Mouse (Mus musculus): ENCODE data around the gene Shroom1. TPM values are rescaled to one million over a fixed set of nuclear protein-coding genes. Genes with fewer than 3 reads are reported as not detected.

The Shroom1 gene
- polyA plus RNA-seq, 1 experiment from 2014 or later = 4.1 TPM

DNA sequence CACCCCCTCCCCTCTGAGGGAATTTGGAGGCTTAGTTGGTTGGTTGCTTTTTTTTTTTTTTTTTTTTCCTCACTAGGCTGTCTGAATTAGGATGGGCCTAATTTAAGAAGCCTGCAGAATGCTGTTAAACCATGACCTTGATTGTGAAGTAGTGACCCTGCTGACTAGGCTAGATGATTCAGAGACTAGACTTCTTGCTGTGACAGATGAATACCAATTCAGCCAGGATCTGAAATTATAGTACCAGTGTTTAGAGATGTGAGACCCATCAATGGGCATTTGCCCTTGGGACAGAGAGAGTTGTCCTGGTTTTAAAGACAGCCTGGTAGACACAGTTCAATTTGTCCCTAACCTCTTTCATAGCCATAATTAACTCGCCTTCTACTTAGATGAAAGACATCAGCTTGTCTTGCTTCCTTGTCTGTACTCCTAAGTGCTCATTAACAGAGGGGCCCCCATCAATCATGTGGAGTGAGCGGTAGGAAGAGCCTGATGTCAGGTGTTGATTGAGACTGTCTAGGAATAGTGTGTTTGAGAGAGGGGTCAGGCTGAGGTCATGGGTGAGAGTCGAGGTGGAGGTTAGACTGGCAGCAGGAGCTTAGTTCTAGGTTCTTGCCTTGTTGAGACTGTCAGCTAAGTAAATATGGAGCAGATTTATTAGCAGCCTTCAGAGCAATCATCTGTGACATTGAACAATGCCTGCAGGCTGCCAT is 36.4 kb downstream of the Shroom1 start:
- Histone ChIP-seq H3K9ac (ENCODE audit: low read depth, low read length) (no peak overlapping the region), H3K27ac (ENCODE audit: low read length) (no peak overlapping the region), H3K4me3 (ENCODE audit: low read depth, low read length) (no peak overlapping the region), H3K4me2 (ENCODE audit: low read depth, low read length) (no peak overlapping the region), H3K9me3 (replicated peaks; ENCODE audit: control insufficient read depth, low read length) (no peaks in the 10 kb centered on the region), H3K27me3 (ENCODE audit: control insufficient read depth, insufficient read depth, low read depth, low read length) (no peaks in the 10 kb centered on the region), H3K36me3 (ENCODE audit: control insufficient read depth, insufficient read depth) (no peaks in the 10 kb centered on the region), H3K4me1 (ENCODE audit: control insufficient read depth, low read depth, low read length) (no peaks in the 10 kb centered on the region)
- 55% methylated on average over 3 of the region's 3 CpGs for WGBS (ENCODE audit: insufficient replicate concordance)
- no peak; the same call in 1 of the 2 replicates for ATAC-seq (ENCODE audit: low read depth)

GRCm38 (mm10) chr11:53495417-53495816 is 38.4 kb downstream of the Shroom1 start:
- H3K4me2 ChIP-seq (ENCODE audit: low read depth, low read length) = no peak overlapping the region
- no peak for ATAC-seq (ENCODE audit: low read depth)
- H3K36me3 ChIP-seq (ENCODE audit: control insufficient read depth, insufficient read depth) = no peaks in the 10 kb centered on the region
- H3K9ac ChIP-seq (ENCODE audit: low read depth, low read length) = no peak overlapping the region
- H3K9me3 ChIP-seq (replicated peaks; ENCODE audit: control insufficient read depth, low read length) = no peaks in the 10 kb centered on the region
- H3K4me1 ChIP-seq (ENCODE audit: control insufficient read depth, low read depth, low read length) = no peaks in the 10 kb centered on the region
- H3K27me3 ChIP-seq (ENCODE audit: control insufficient read depth, insufficient read depth, low read depth, low read length) = no peaks in the 10 kb centered on the region
- H3K4me3 ChIP-seq (ENCODE audit: low read depth, low read length) = no peak overlapping the region
- H3K27ac ChIP-seq (ENCODE audit: low read length) = no peak overlapping the region
- 62% methylated on average over 6 of the region's 6 CpGs for WGBS (ENCODE audit: insufficient replicate concordance)

GRCm38 (mm10) chr11:53496946-53497345 is 39.9 kb downstream of the Shroom1 start:
- no peak overlapping the region for H3K4me2 ChIP-seq (ENCODE audit: low read depth, low read length)
- H3K4me3 ChIP-seq (ENCODE audit: low read depth, low read length) = no peak overlapping the region
- 38% methylated on average over 6 of the region's 6 CpGs for WGBS (ENCODE audit: insufficient replicate concordance)
- H3K9ac ChIP-seq (ENCODE audit: low read depth, low read length) = no peak overlapping the region
- no peaks in the 10 kb centered on the region for H3K27me3 ChIP-seq (ENCODE audit: control insufficient read depth, insufficient read depth, low read depth, low read length)
- no peaks in the 10 kb centered on the region for H3K9me3 ChIP-seq (replicated peaks; ENCODE audit: control insufficient read depth, low read length)
- H3K36me3 ChIP-seq (ENCODE audit: control insufficient read depth, insufficient read depth) = no peaks in the 10 kb centered on the region
- no peak for ATAC-seq (ENCODE audit: low read depth)
- no peaks in the 10 kb centered on the region; the same call in 1 of the 2 replicates for H3K4me1 ChIP-seq (ENCODE audit: control insufficient read depth, low read depth, low read length)
- H3K27ac ChIP-seq (ENCODE audit: low read length) = no peak overlapping the region

- Histone ChIP-seq H3K4me1 (ENCODE audit: control insufficient read depth, low read depth, low read length) (no peaks in the 10 kb centered on the region; the same call in 1 of the 2 replicates), H3K4me2 (ENCODE audit: low read depth, low read length) (no peak overlapping the region), H3K27me3 (ENCODE audit: control insufficient read depth, insufficient read depth, low read depth, low read length) (no peaks in the 10 kb centered on the region), H3K9me3 (replicated peaks; ENCODE audit: control insufficient read depth, low read length) (no peaks in the 10 kb centered on the region), H3K4me3 (ENCODE audit: low read depth, low read length) (no peak overlapping the region), H3K9ac (ENCODE audit: low read depth, low read length) (no peak overlapping the region), H3K36me3 (ENCODE audit: control insufficient read depth, insufficient read depth) (no peaks in the 10 kb centered on the region), H3K27ac (ENCODE audit: low read length) (no peak overlapping the region)
- WGBS (ENCODE audit: insufficient replicate concordance) = 13% methylated on average over 11 of the region's 11 CpGs
- ATAC-seq (ENCODE audit: low read depth) = no peak; the same call in 1 of the 2 replicates
Observed at GRCm38 (mm10) chr11:53500569-53500968, 43.6 kb downstream of the Shroom1 start.

GRCm38 (mm10) chr11:53502039-53502765 is 45.2 kb downstream of the Shroom1 start:
- no peaks in the 10 kb centered on the region; the same call in 1 of the 2 replicates for H3K4me1 ChIP-seq (ENCODE audit: control insufficient read depth, low read depth, low read length)
- H3K4me3 ChIP-seq (ENCODE audit: low read depth, low read length) = no peak overlapping the region
- no peaks in the 10 kb centered on the region for H3K36me3 ChIP-seq (ENCODE audit: control insufficient read depth, insufficient read depth)
- 37% methylated on average over 8 of the region's 8 CpGs for WGBS (ENCODE audit: insufficient replicate concordance)
- no peaks in the 10 kb centered on the region for H3K27me3 ChIP-seq (ENCODE audit: control insufficient read depth, insufficient read depth, low read depth, low read length)
- H3K9ac ChIP-seq (ENCODE audit: low read depth, low read length) = no peak overlapping the region
- no peak overlapping the region for H3K4me2 ChIP-seq (ENCODE audit: low read depth, low read length)
- no peaks in the 10 kb centered on the region for H3K9me3 ChIP-seq (replicated peaks; ENCODE audit: control insufficient read depth, low read length)
- no peak overlapping the region for H3K27ac ChIP-seq (ENCODE audit: low read length)
- no peak for ATAC-seq (ENCODE audit: low read depth)

DNA sequence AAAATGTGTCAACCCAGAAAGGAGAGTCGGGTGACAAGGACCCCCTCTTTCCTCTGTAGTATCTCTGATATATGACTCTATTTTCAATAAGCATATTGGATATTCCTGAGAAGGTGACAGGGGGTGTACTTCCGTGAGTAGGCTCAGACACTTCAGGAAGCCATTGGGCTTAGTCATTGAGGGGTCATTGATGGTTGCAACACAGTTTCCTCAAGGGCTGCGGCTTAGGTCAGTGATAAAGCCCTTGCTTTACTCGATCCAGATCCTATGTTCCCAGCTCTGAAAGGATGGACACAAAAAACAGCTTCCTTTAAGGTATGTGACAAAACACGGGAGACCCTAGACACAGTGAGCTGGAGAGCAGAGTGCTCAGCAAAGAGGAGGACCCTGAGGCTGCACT is 46.7 kb downstream of the Shroom1 start:
- no peak overlapping the region for H3K27ac ChIP-seq (ENCODE audit: low read length)
- no peaks in the 10 kb centered on the region for H3K36me3 ChIP-seq (ENCODE audit: control insufficient read depth, insufficient read depth)
- no peaks in the 10 kb centered on the region for H3K9me3 ChIP-seq (replicated peaks; ENCODE audit: control insufficient read depth, low read length)
- H3K9ac ChIP-seq (ENCODE audit: low read depth, low read length) = no peak overlapping the region
- no peaks in the 10 kb centered on the region; the same call in 1 of the 2 replicates for H3K4me1 ChIP-seq (ENCODE audit: control insufficient read depth, low read depth, low read length)
- ATAC-seq (ENCODE audit: low read depth) = no peak
- no peak overlapping the region for H3K4me3 ChIP-seq (ENCODE audit: low read depth, low read length)
- H3K27me3 ChIP-seq (ENCODE audit: control insufficient read depth, insufficient read depth, low read depth, low read length) = no peaks in the 10 kb centered on the region
- H3K4me2 ChIP-seq (ENCODE audit: low read depth, low read length) = no peak overlapping the region
- WGBS (ENCODE audit: insufficient replicate concordance) = 37% methylated on average over 5 of the region's 5 CpGs

- H3K9ac ChIP-seq (ENCODE audit: low read depth, low read length) = no peak overlapping the region
- H3K4me2 ChIP-seq (ENCODE audit: low read depth, low read length) = no peak overlapping the region
- 82% methylated on average over 8 of the region's 8 CpGs for WGBS (ENCODE audit: insufficient replicate concordance)
- no peak overlapping the region for H3K4me3 ChIP-seq (ENCODE audit: low read depth, low read length)
- no peaks in the 10 kb centered on the region for H3K9me3 ChIP-seq (replicated peaks; ENCODE audit: control insufficient read depth, low read length)
- no peaks in the 10 kb centered on the region; the same call in 1 of the 2 replicates for H3K4me1 ChIP-seq (ENCODE audit: control insufficient read depth, low read depth, low read length)
- no peaks in the 10 kb centered on the region for H3K36me3 ChIP-seq (ENCODE audit: control insufficient read depth, insufficient read depth)
- no peaks in the 10 kb centered on the region for H3K27me3 ChIP-seq (ENCODE audit: control insufficient read depth, insufficient read depth, low read depth, low read length)
- no peak for ATAC-seq (ENCODE audit: low read depth)
- H3K27ac ChIP-seq (ENCODE audit: low read length) = no peak overlapping the region
Observed at GRCm38 (mm10) chr11:53504376-53504775, 47.4 kb downstream of the Shroom1 start.

DNA sequence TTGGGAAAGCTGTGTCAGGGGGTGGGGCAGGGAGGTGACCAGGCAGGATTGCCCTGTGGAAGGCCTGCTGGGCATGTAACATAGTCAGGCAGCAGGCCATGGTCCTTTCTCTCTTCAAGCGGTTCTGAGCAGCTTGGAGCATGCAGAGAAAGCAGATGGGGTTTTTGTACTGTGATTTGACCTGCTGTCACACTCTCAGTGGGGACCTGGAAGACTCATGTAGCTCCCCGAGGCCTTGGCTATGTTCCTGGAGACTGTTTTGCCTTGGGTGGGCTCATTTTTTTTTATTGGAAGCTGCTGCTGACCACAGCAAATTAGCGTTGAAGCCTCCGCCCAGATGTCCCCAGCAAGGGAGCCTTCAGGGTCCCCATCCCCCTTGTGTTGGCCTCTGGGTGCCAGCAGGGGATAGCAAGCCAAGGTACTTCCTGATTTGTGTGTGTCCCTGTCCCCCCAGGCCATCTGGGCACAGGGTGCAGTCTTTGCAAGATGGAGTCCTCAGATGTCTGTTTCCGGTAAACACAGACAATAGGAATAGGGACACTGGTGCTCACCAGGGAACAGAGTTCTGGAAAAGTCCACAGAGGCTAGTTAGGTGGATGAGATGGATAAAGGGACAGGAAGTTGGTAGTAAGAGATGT is 48.1 kb downstream of the Shroom1 start:
- no peaks in the 10 kb centered on the region for H3K36me3 ChIP-seq (ENCODE audit: control insufficient read depth, insufficient read depth)
- H3K4me3 ChIP-seq (ENCODE audit: low read depth, low read length) = no peak overlapping the region
- no peaks in the 10 kb centered on the region for H3K27me3 ChIP-seq (ENCODE audit: control insufficient read depth, insufficient read depth, low read depth, low read length)
- H3K4me2 ChIP-seq (ENCODE audit: low read depth, low read length) = no peak overlapping the region
- H3K4me1 ChIP-seq (ENCODE audit: control insufficient read depth, low read depth, low read length) = no peaks in the 10 kb centered on the region; the same call in 1 of the 2 replicates
- H3K27ac ChIP-seq (ENCODE audit: low read length) = no peak overlapping the region
- 66% methylated on average over 5 of the region's 5 CpGs for WGBS (ENCODE audit: insufficient replicate concordance)
- H3K9ac ChIP-seq (ENCODE audit: low read depth, low read length) = no peak overlapping the region
- no peaks in the 10 kb centered on the region for H3K9me3 ChIP-seq (replicated peaks; ENCODE audit: control insufficient read depth, low read length)
- ATAC-seq (ENCODE audit: low read depth) = no peak
